Mouse (Mus musculus) liver, postnatal 0 days (tissue): ENCODE data around the gene Pde2a.
A peak's percentile ranks its signal among the peaks of the same experiment; 100 is the strongest.

ENCODE experiments used
- CTCF ChIP-seq: sonication (generic); IDR thresholded peaks from 2 replicates; pipeline ENCODE4 v1.5.1; 2016; ENCODE audit warnings: antibody characterized with exemption, low read depth
- EP300 ChIP-seq: IDR thresholded peaks from 2 replicates; pipeline ENCODE4 v1.6.1; 2016; ENCODE audit warnings: antibody characterized with exemption, low read depth, mild to moderate bottlenecking

- no peak for TF ChIP-seq CTCF
- 0 out of 2 replicates have a peak, but pooled peaks have one; percentile 27 for TF ChIP-seq EP300
Measured at GRCm38 (mm10) chr7:101453725-101454124, 32.2 kb downstream of the Pde2a start.
